Mouse (Mus musculus) c-Kit-positive CD71-positive TER-119-positive erythroid progenitor cells, embryonic 14.5 days (primary cell): ENCODE results near the gene Tmem151b.

Experiments used
- DNase-seq: peaks from one replicate; pipeline ENCODE4 v3.0.0-alpha.2; 2013; ENCODE audit warnings: low spot score

Tmem151b gene

DNA sequence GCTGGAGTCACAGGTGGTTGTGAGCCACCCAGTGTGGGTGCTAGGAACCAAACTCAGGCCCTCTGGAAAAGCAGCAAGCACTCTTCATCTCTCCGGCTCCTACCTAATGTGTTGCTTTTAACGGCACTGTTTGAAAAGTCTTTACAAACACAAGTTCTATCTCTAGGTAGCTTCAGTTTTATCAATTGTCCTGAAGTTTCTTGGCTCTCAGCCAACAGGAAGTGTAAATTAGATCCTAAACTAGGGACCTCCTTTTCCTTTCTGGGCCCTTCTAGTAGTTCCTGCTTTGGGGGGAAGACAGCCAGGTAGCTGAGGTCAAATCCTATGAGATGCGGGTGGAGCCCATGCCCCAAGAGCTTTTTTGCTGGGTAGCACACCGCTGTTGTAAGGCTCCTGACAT is 38.6 kb downstream of the Tmem151b start:
- no peak for DNase-seq

DNA sequence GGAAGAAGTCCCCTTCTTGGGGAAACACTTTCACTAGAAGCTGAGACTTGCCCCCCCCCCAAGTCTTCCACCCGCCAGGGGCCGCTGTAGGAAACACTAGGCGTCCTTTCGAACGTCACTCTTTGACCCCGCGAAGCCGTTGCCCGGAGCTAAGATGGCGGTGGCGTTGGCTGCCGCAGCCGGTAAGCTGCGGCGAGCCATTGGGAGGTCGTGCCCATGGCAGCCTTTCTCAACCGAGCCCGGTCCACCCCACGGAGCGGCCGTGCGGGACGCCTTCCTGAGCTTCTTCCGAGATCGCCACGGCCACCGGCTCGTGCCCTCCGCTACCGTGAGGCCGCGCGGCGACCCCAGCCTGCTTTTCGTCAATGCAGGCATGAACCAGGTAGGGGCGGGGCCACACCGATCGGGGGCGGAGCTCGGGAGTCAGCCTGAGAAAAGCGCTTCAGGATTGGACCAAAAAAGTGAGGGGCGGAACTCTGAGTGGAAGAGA is 42.7 kb downstream of the Tmem151b start, which contains the start of gene Aars2:
Aars2 (plus strand) TSS at position 142 of the 490 bp plus-strand sequence.
- peak; percentile 92 for DNase-seq

DNA sequence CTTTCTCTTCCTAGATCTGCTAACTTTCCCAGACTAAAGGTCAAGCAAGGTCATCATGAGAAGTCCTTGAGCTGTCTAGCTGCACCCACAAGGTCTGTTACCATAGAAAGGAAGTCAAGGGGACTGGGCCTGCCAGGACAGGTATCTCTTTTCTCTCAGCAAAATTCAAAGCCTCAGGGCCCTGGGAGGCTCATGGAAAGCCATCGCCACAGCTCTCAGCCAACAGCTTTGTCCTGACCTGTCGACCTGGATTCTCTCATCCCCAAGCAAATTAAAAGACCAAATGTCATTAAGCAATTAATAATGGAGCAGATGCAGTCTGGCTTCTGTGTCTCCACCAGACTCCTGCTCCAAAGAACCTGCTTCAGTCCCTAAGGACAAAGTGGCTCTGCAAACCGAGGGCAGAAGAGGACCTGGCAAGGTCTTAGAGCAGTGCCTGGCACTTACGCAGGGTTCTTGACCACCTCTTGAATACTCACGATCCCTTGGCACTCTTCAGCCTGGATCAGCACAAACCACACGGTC is 43.5 kb downstream of the Tmem151b start:
- DNase-seq: no peak

DNA sequence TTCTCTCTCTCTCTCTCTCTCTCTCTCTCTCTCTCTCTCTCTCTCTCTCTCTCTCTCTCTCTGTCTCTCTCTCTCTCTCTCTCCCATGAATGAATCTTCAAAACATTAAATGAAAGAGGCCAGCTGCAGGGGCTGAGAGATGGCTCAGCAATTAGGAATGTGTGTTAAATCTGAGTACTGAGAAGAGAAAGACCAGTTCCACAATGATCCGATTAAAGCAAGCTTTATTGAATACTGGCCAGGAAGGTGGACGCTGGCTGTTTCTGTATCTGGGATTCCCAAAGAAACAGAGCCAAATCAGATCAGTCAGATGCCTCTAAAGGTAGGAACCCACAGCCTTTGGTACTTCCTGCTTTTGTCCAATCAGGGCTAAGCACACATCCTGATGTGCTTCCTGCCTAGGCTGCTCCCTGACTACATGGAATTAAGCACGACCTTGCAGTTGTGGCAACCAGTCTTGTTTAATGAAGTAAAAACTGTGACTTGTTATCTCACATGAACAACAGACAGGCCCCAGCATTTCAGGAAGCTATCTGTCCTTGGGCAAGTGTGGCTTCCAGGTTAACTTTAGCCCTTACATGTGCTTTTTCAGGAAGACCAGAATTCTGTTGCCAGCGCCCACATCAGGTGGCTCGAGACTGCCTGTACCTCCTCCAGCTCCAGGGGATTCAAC is 46.0 kb downstream of the Tmem151b start:
- DNase-seq: no peak

DNA sequence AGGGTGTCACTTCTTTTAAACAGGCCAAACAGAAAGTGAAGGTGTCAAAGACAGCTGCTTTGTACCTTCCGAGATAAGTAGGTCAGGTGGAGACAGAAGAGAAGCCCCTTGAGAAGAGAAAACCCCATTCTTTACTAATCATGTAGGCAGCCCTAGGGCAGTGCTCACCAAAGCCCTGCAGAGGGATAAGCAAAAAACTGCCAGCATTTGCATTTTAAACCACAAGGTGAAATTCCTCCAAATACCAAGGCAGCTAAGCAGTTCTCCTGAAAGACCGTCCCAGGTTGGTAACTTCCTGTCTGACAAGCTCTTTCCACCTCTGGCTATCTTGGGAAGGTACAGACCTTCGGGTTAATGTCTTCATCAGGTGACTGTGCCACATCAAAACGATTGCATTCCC is 47.2 kb downstream of the Tmem151b start:
- DNase-seq: no peak

DNA sequence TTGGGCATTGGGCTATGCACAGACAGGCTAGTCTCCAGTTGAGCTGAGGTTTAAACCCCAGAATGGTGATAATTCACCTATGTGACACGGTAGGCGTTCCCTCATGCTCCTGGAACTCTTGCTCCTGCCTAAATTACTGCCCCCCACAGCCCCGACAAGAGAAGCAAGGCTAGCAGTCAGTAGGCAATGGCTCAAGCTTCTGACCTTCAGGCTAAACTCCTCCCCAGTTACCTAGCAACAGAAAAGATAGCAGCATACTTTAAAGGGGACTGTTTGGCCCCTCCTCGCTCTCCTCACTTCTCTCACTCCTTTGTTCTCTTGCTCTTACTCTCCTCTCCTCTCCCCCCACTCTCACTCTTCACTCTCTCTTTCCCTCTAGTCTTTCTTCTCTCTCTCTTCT is 48.5 kb downstream of the Tmem151b start:
- DNase-seq: no peak

DNA sequence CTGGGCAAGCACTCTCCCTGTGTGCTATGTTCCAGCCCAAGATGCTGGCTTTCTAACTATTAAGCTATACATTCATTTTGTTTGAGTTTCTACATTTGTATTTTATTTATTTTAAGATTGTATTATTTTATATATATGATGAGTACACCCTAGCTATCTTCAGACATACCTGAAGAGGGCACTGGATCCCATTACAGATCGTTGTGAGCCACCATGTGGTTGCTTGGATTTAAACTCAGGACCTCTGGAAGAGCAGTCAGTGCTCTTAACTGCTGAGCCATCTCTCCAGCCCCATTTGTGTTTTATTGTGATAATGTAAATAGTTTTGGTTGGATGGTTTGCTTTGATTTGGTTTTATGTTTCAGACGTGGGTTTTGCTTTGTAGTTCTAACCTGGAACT is 50.0 kb downstream of the Tmem151b start:
- no peak for DNase-seq

DNA sequence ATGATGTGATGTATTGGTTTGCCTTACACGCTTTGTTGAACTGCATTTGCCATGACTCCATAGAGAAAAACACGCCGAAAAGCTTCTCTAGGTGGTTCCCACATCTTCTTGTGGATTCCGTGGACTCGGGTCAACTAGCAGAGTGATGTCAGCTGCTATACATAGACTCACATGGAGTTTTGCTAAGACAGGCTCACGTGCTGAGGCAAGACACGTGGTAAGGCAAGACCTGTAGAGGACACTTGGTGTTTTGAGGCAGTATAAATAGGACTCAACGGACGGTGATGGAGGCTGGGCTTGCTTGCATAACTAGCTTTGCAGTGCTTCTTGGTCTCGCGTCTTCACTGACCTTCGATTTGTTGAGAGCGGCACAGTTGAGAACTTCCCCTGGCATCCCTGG is 51.1 kb downstream of the Tmem151b start:
- no peak for DNase-seq

DNA sequence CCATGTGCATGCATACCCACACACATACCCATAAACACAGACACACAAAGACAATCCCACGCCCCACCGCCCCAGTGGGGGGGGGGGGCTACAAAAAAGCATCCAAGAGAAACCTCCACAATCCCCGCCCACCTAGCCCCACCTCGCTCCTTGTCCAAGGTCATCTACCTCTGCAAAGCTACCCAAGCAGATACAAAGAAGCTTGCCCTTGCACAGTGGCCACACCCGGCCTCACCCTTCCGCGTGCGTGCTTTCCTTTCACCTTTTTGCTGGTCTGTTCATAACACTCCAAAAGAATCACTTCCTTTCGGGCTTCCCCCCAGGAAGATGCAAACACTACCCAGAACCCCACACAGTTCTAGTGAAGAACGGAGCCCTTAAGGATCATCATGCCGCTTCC is 54.1 kb downstream of the Tmem151b start:
- DNase-seq: no peak
